Mouse (Mus musculus) lung, adult 2 months (tissue): Measurements from ENCODE around the gene Msmo1.

Experiments used
- CTCF ChIP-seq: fragments of 200-500 bp; IDR thresholded peaks from 2 replicates; pipeline ENCODE4 v1.5.1; 2011; ENCODE audit warnings: mild to moderate bottlenecking, low read length, control low read depth; ENCODE audit not compliant: insufficient read depth
- POLR2A ChIP-seq: fragments of 200-500 bp; IDR thresholded peaks from 2 replicates; pipeline ENCODE4 v1.6.1; 2011; ENCODE audit warnings: low read depth, mild to moderate bottlenecking, control low read depth, low read length, borderline replicate concordance; ENCODE audit errors: extremely low read depth

GRCm38 (mm10) chr8:64764075-64764474, 30.5 kb upstream of the Msmo1 start:
- TF ChIP-seq CTCF (no peak), POLR2A (no peak)
